Mouse (Mus musculus) T-helper 17 cell (primary cell): ENCODE results near the gene Rab3a.

Experiments
- in situ Hi-C, 2 experiments: fragments of 300-600 bp; cut with MboI, MseI; formaldehyde crosslinking; loops; 1 replicate in 1 of 2; 2 replicates in 1 of 2; pipeline ENCODE4 v1.15.1; 2025; ENCODE audit warnings: high pct_unique_total_duplicates in 2 of 2

Rab3a gene

DNA sequence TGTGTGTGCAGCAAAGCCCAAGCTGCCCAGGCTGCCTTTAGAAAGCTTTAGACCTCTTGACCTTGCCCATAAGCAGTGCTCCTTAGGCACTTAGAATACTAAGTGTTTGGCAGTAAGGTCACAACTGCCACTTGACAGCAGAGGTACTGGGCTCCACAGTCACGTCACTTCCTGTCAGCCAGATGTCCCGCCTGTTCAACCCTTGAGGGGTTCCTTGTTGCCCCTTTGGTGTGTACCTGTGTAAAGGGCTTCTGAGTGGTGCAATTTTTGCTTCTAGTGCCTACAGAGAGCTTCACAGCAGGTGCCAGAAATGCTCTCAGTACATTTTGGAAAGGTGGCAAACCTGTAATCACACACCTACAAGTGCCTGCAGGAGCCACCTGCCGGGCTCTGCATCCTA lies 16.3 kb upstream of the Rab3a start:
- in situ Hi-C loops = no loop called here

DNA sequence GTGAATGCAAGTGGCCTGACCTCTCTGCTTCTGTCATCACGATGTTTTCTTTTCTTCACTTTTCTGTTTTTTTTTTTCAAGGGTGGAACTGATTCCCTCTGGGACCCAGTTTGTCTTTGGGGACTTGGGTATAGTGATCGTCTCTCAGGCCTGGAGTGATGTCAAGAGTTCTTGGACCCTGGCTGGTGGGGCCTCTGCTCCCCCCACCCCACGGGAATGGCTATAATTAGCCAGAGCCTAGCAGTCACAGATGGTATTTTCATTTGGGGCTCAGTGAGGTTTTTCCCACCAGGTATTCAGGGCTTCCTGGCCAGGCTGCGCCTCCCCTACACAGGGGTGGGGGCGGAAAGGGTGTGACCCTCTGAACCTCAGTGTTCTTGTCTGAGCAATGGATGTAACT lies 12.8 kb upstream of the Rab3a start:
- in situ Hi-C loops = no loop called here

- in situ Hi-C loops = no loop called here
Measured at GRCm38 (mm10) chr8:70742176-70742575, 12.3 kb upstream of the Rab3a start.

DNA sequence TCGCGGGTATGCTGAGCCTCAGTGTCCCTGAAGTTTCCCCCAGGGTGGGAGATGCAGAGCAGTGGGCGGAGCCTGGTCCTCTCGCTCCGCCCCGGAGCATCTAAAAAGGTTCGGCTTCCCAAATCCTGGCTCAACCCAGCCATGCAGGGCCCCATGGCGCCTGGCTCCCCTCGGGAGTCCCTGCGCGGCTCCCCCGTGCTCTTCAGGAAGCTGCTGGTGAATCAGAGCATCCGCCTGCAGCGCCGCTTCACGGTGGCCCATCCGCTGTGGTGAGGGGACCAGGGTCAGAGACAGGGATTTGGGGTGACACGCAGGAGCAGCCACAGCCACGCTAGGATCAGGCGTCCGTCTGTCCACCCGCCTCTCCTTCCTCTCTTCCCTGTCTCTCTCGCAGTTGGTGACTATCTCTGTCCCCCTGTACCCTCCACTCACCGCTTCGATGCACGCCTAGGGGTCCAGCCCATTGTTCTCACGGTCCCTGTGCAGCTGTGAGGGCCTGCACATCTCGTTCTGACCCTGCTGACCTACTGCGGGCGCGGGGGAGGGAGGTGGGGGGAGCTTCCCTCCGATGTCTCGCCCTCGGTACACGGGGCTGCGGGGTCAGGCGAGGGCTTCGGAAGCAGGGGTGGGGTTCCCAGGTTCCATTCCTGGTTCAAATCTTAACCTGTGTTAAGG lies 11.4 kb upstream of the Rab3a start:
- in situ Hi-C loops = no loop called here

GRCm38 (mm10) chr8:70743656-70744590 lies 10.6 kb upstream of the Rab3a start:
- in situ Hi-C loops = no loop called here

GRCm38 (mm10) chr8:70744806-70745205 lies 9.7 kb upstream of the Rab3a start:
- in situ Hi-C loops = loop anchor here in 1 of 2 experiments (5.0 kb wide), 1 partner anchor 33 kb away; no protein-coding TSS in a partner anchor

GRCm38 (mm10) chr8:70745691-70746220 lies 8.7 kb upstream of the Rab3a start:
- in situ Hi-C loops = loop anchor here in 1 of 2 experiments (5.0 kb wide), 1 partner anchor 33 kb away; no protein-coding TSS in a partner anchor

DNA sequence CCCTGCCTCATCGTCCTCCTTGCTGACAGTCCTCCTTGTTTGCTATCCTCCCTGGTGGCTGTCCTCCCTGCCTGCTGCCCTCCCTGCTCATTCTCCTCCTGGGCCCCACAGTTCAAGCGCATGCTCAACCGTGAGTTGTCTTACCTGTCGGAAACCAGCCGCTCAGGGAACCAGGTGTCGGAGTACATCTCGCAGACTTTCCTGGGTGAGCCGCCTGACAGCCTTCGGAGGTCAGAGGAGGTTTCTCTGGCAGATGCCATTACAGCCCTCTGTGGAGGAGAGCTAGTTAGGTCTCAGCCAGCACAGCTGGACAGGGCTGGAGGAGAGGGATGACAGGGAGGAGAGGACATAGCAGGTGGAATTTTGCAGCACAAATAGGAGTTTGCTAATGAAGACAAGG lies 7.8 kb upstream of the Rab3a start:
- in situ Hi-C loops = loop anchor here in 1 of 2 experiments (5.0 kb wide), 1 partner anchor 34 kb away; no protein-coding TSS in a partner anchor

GRCm38 (mm10) chr8:70747211-70747890 lies 7.1 kb upstream of the Rab3a start:
- in situ Hi-C loops = loop anchor here in 1 of 2 experiments (5.0 kb wide), 1 partner anchor 35 kb away; no protein-coding TSS in a partner anchor

- in situ Hi-C loops = loop anchor here in 1 of 2 experiments (5.0 kb wide), 1 partner anchor 36 kb away; no protein-coding TSS in a partner anchor
Measured at GRCm38 (mm10) chr8:70748246-70749096, 6.0 kb upstream of the Rab3a start.

DNA sequence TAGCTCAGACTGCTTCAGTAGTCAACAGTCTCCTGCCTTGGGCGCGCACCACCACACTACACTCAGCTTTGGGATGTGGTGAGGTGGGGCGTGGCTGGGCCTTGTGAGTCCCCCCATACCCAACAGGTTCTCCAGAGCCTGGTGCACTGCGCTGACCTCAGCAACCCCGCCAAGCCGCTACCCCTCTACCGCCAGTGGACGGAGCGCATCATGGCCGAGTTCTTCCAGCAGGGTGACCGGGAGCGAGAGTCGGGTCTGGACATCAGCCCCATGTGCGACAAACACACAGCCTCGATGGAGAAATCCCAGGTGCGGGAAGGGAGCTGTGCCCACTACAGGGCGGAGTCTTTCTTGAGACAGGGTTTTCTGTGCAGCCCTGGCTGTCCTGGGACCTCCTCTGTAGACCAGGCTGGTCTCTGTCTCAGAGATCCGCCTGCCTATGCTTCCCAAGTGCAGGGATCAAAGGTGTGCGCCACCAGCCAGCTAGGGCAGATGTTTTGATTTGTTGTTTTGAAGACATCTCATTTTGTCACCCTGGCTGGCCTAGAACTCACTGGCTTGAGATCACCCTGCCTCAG lies 5.3 kb upstream of the Rab3a start:
- in situ Hi-C loops = loop anchor here in 1 of 2 experiments (5.0 kb wide), 1 partner anchor 37 kb away; no protein-coding TSS in a partner anchor

GRCm38 (mm10) chr8:70750128-70750680 lies 4.3 kb upstream of the Rab3a start:
- in situ Hi-C loops = loop anchor here in 1 of 2 experiments (5.0 kb wide), 1 partner anchor 38 kb away; no protein-coding TSS in a partner anchor

DNA sequence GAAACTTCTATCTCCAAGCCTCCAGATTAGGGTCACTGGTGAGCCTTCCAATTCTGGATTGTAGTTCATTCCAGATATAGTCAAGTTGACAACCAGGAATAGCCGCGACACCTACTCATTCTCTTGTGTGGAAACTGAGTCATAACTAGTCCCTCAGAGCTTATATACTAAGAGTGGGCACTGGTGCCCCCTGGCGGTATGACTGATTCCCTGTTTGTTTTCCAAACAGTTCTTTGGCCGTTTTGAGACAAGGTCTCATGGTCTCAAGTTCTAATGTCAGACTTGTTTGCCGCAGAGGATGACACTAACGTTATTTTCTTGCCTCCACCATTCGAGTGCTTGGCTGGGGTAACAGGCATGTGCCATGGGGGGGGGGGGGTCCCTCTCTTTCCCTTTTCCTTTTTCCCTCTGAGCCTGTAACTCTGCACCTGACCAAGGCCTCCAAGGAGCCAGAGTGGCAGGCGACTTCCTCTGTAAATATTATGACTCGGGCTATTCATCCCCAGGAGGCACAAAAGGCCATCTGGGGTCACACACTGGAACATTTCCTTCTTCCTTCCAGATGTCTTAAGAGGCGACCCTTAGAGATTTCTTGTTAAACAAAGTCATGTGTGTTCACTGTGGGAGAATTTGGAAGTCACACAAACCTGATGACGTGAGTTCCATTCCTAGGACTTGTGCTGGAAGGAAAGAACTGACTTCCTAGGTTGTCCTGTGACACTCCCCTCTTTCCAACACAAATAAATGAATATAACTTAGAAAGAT lies 2.3 kb upstream of the Rab3a start:
- in situ Hi-C loops = loop anchor here in 1 of 2 experiments (5.0 kb wide), 1 partner anchor 40 kb away; no protein-coding TSS in a partner anchor

- in situ Hi-C loops = loop anchor here in 1 of 2 experiments (5.0 kb wide), 1 partner anchor 41 kb away; no protein-coding TSS in a partner anchor
Measured at GRCm38 (mm10) chr8:70753151-70753550, 1.3 kb upstream of the Rab3a start.

DNA sequence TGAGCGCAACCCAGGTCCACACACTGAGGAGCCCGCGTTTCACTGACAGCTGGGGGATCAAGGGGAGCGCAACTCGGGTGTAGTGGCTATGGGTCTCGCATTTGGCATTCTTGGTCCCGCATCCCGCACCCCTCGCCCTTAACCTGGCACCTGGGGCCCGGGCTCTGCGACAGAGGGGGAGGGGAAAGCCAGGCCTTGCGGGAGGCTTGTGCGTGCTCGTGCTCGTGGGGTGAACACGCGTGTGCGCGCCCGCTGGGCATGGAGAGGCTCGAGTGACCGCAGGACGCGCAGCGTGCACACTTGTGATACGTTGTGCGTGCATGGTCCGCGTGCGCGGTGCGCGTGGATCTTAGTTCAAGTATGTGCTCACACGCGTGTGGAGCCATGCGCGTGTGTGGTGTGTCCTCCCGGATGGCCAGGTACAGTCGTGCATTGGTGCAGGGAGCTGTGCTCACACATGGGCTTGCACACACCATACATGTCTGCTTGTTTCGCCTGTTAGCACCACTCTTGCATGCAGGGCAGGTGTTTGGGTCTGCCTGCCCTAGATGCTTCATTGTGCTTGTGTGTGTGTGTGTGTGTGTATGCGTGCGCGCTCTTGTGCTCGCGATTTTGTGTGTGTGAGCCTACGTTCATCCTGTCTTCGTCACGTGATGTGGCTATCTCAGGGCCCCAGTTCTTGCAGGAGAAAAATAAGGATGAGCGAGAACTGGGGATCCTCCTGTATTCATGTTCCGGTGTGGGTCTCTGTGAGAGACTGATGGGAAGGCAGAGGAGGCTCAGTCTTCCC lies 587 bp downstream of the Rab3a start:
- in situ Hi-C loops = loop anchor here in 1 of 2 experiments (5.0 kb wide), 1 partner anchor 43 kb away; no protein-coding TSS in a partner anchor

GRCm38 (mm10) chr8:70755661-70756475 lies 1.4 kb downstream of the Rab3a start:
- in situ Hi-C loops = no loop called here
